Mouse (Mus musculus) intestine, embryonic 16.5 days (tissue): ENCODE measurements at regions not wholly inside any gene's neighbourhood (a gene's known extent, or its start where the extent isn't known, plus 50 kb on each side); places are given as distances from the start of the nearest gene placed in this dataset.

ENCODE experiments used
- ATAC-seq: fragments of 200-750 bp; cut with Nextera tagmentation; 2 replicates; pipeline ENCODE4 v1.8.0; 2017; ENCODE audit warnings: moderate TSS enrichment, moderate library complexity
- H3K27ac ChIP-seq: fragments of 300-500 bp; sonication (generic); 2 replicates; pipeline ENCODE4 v1.5.1; 2014; ENCODE audit warnings: mild to moderate bottlenecking, low read length
- H3K27me3 ChIP-seq: fragments of 300-500 bp; sonication (generic); replicated peaks from 2 replicates; pipeline ENCODE4 v1.6.1; 2014; ENCODE audit warnings: low read length, control low read depth, mixed read lengths; ENCODE audit not compliant: control insufficient read depth, insufficient read depth
- H3K36me3 ChIP-seq: fragments of 300-500 bp; sonication (generic); 2 replicates; pipeline ENCODE4 v1.6.1; 2014; ENCODE audit warnings: low read length, control low read depth; ENCODE audit not compliant: control insufficient read depth, insufficient read depth
- H3K4me1 ChIP-seq: fragments of 300-500 bp; sonication (generic); 2 replicates; pipeline ENCODE4 v1.6.1; 2014; ENCODE audit warnings: low read length, control low read depth, mixed read lengths; ENCODE audit not compliant: control insufficient read depth, insufficient read depth
- H3K4me2 ChIP-seq: fragments of 300-500 bp; sonication (generic); 2 replicates; pipeline ENCODE4 v1.6.1; 2014; ENCODE audit warnings: low read depth, low read length, control low read depth
- H3K4me3 ChIP-seq: fragments of 300-500 bp; sonication (generic); 2 replicates; pipeline ENCODE4 v1.5.1; 2014; ENCODE audit warnings: mild to moderate bottlenecking, low read length
- H3K9ac ChIP-seq: fragments of 300-500 bp; sonication (generic); 2 replicates; pipeline ENCODE4 v1.6.1; 2014; ENCODE audit warnings: low read depth, low read length
- H3K9me3 ChIP-seq: fragments of 300-500 bp; sonication (generic); 2 replicates; pipeline ENCODE4 v1.6.1; 2016; ENCODE audit warnings: low read length, control low read depth; ENCODE audit not compliant: control insufficient read depth
- WGBS: fragments of 180-500 bp; shearing (Covaris S2); extraction: QIAGEN DNeasy Blood & Tissue Kit; methylation state at CpG from one replicate; pipeline ENCODE4 v1.1.7; 2014; 5-methylcytosine and 5-hydroxymethylcytosine counted together

GRCm38 (mm10) chr13:111050097-111050496, 204.7 kb upstream of the Actbl2 start:
- H3K36me3 ChIP-seq, result no peaks in the 10 kb centered on the region
- no peaks in the 10 kb centered on the region for H3K9me3 ChIP-seq
- H3K9ac ChIP-seq, result no peak overlapping the region
- no peak overlapping the region for H3K27ac ChIP-seq
- H3K4me3 ChIP-seq, result no peak overlapping the region
- WGBS, result 19% methylated on average over 6 of the region's 6 CpGs
- no peak for ATAC-seq
- no peaks in the 10 kb centered on the region for H3K27me3 ChIP-seq
- H3K4me2 ChIP-seq, result no peak overlapping the region
- H3K4me1 ChIP-seq, result peaks cover 3% of the 10 kb centered on the region; the same call in 1 of the 2 replicates

- no peak for ATAC-seq
- Histone ChIP-seq H3K27me3 (no peaks in the 10 kb centered on the region), H3K36me3 (no peaks in the 10 kb centered on the region), H3K4me1 (no peaks in the 10 kb centered on the region), H3K9me3 (no peaks in the 10 kb centered on the region), H3K4me2 (no peak overlapping the region), H3K4me3 (no peak overlapping the region), H3K9ac (no peak overlapping the region), H3K27ac (no peak overlapping the region)
- WGBS, result 79% methylated on average over 2 of the region's 2 CpGs
Observed at GRCm38 (mm10) chr13:111055817-111056216, 199.0 kb upstream of the Actbl2 start.

- no peak overlapping the region for H3K27ac ChIP-seq
- H3K4me2 ChIP-seq, result no peak overlapping the region
- ATAC-seq, result no peak
- no peaks in the 10 kb centered on the region for H3K9me3 ChIP-seq
- H3K36me3 ChIP-seq, result no peaks in the 10 kb centered on the region
- H3K9ac ChIP-seq, result no peak overlapping the region
- 86% methylated on average over 2 of the region's 2 CpGs for WGBS
- no peaks in the 10 kb centered on the region for H3K4me1 ChIP-seq
- no peaks in the 10 kb centered on the region for H3K27me3 ChIP-seq
- no peak overlapping the region for H3K4me3 ChIP-seq
Observed at GRCm38 (mm10) chr13:111087753-111088152, 167.1 kb upstream of the Actbl2 start.

- 88% methylated on average over 5 of the region's 5 CpGs for WGBS
- Histone ChIP-seq H3K36me3 (no peaks in the 10 kb centered on the region), H3K9ac (no peak overlapping the region), H3K4me1 (no peaks in the 10 kb centered on the region), H3K4me2 (no peak overlapping the region), H3K27me3 (no peaks in the 10 kb centered on the region), H3K27ac (no peak overlapping the region), H3K4me3 (no peak overlapping the region), H3K9me3 (no peaks in the 10 kb centered on the region)
- no peak for ATAC-seq
Observed at GRCm38 (mm10) chr13:111096071-111096470, 158.7 kb upstream of the Actbl2 start.

GRCm38 (mm10) chr13:111097336-111097735, 157.5 kb upstream of the Actbl2 start:
- H3K4me2 ChIP-seq, result no peak overlapping the region
- no peak overlapping the region for H3K27ac ChIP-seq
- no peaks in the 10 kb centered on the region for H3K9me3 ChIP-seq
- H3K27me3 ChIP-seq, result no peaks in the 10 kb centered on the region
- no peak for ATAC-seq
- 86% methylated on average over 4 of the region's 4 CpGs for WGBS
- no peaks in the 10 kb centered on the region for H3K4me1 ChIP-seq
- no peak overlapping the region for H3K4me3 ChIP-seq
- H3K9ac ChIP-seq, result no peak overlapping the region
- no peaks in the 10 kb centered on the region for H3K36me3 ChIP-seq

- H3K4me1 ChIP-seq, result no peaks in the 10 kb centered on the region
- H3K27me3 ChIP-seq, result no peaks in the 10 kb centered on the region
- WGBS, result 78% methylated on average over 2 of the region's 2 CpGs
- H3K36me3 ChIP-seq, result no peaks in the 10 kb centered on the region
- no peaks in the 10 kb centered on the region for H3K9me3 ChIP-seq
- ATAC-seq, result no peak
- no peak overlapping the region for H3K27ac ChIP-seq
- no peak overlapping the region for H3K4me3 ChIP-seq
- H3K9ac ChIP-seq, result no peak overlapping the region
- H3K4me2 ChIP-seq, result no peak overlapping the region
Observed at GRCm38 (mm10) chr13:111098738-111099137, 156.1 kb upstream of the Actbl2 start.

GRCm38 (mm10) chr13:111099252-111099651, 155.6 kb upstream of the Actbl2 start:
- Histone ChIP-seq H3K9me3 (no peaks in the 10 kb centered on the region), H3K36me3 (no peaks in the 10 kb centered on the region), H3K9ac (no peak overlapping the region), H3K4me1 (no peaks in the 10 kb centered on the region), H3K4me3 (no peak overlapping the region), H3K4me2 (no peak overlapping the region), H3K27me3 (no peaks in the 10 kb centered on the region), H3K27ac (no peak overlapping the region)
- no peak for ATAC-seq
- 66% methylated on average over 6 of the region's 6 CpGs for WGBS

GRCm38 (mm10) chr13:111100448-111100847, 154.4 kb upstream of the Actbl2 start:
- 75% methylated on average over 1 of the region's 1 CpGs for WGBS
- Histone ChIP-seq H3K27me3 (no peaks in the 10 kb centered on the region), H3K27ac (no peak overlapping the region), H3K4me3 (no peak overlapping the region), H3K9ac (no peak overlapping the region), H3K36me3 (no peaks in the 10 kb centered on the region), H3K4me1 (no peaks in the 10 kb centered on the region), H3K9me3 (no peaks in the 10 kb centered on the region), H3K4me2 (no peak overlapping the region)
- ATAC-seq, result no peak

- ATAC-seq, result no peak
- WGBS, result 90% methylated on average over 4 of the region's 4 CpGs
- Histone ChIP-seq H3K9me3 (no peaks in the 10 kb centered on the region), H3K27ac (no peak overlapping the region), H3K27me3 (no peaks in the 10 kb centered on the region), H3K4me2 (no peak overlapping the region), H3K4me3 (no peak overlapping the region), H3K9ac (no peak overlapping the region), H3K4me1 (no peaks in the 10 kb centered on the region), H3K36me3 (no peaks in the 10 kb centered on the region)
Observed at GRCm38 (mm10) chr13:111104567-111105219, 150.1 kb upstream of the Actbl2 start.

GRCm38 (mm10) chr13:111131108-111131507, 123.7 kb upstream of the Actbl2 start:
- no peaks in the 10 kb centered on the region for H3K4me1 ChIP-seq
- no peak for ATAC-seq
- no peak overlapping the region for H3K27ac ChIP-seq
- no peak overlapping the region for H3K4me2 ChIP-seq
- no peaks in the 10 kb centered on the region for H3K9me3 ChIP-seq
- no peak overlapping the region for H3K4me3 ChIP-seq
- 83% methylated on average over 3 of the region's 3 CpGs for WGBS
- no peaks in the 10 kb centered on the region for H3K36me3 ChIP-seq
- H3K9ac ChIP-seq, result no peak overlapping the region
- no peaks in the 10 kb centered on the region for H3K27me3 ChIP-seq
